Mouse (Mus musculus): ENCODE measurements around the gene Kif24.
"Not testable (repeated sequence)": the region's sequence is repeated elsewhere in the genome, so short reads cannot be mapped to it uniquely, and the experiment has no call there.

Kif24 gene

DNA sequence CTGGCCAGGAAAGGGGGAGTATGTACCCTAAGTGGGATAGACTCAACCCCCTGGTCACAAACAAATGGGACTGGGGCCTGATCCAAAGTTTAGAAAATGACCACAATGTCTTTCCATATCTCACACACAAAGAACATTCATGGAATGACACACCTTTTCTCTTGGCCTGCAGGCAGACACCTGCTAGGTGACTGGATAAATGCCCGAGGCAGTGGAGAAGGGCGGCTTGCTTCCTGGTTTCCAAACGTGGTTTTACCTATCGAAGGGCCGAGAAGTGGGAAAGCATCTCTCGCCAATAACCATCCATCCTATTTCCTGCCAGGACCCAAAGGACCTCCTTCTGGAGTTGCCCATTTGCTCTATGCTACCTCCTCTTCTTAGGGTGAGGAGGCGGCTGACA lies 28.3 kb upstream of the Kif24 start:
- DNase-seq = no peak

DNA sequence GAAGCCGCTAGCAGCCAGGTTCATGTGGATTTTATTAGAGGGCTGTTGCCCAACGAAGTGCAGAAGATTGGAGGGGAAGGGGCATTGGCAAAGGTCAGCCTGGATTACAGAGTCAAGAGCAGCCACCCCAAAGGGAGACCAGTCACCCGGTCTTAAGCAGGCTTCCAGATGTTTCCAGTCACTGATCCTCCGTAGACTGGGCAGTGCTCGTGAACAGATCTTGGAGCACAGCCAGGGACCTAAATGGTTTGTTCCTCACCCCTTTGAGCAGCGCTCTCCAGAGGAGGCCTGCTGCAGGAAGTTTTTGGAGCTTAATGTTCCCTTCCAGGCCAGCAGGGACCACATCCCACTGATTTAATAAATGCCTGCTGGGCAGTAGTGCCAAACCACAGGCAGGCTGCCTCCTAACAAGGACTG lies 16.9 kb upstream of the Kif24 start:
- DNase-seq = peak; percentile 83

DNA sequence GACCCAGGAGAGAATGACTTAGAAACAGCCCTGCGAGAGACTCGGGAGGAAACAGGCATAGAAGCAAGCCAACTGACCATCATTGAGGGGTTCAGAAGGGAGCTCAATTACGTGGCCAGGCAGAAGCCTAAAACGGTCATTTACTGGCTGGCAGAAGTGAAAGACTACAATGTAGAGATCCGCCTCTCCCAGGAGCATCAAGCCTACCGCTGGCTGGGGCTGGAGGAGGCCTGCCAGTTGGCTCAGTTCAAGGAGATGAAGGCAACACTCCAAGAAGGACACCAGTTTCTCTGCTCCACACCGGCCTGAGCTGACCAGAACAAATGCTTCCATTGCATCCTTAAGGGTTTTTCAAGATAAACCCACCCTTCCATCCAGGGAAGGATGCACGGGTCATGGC lies 15.6 kb upstream of the Kif24 start:
- DNase-seq = peak; percentile 37

GRCm38 (mm10) chr4:41479456-41479804 lies 14.7 kb upstream of the Kif24 start:
- peak; percentile 58 for DNase-seq

DNA sequence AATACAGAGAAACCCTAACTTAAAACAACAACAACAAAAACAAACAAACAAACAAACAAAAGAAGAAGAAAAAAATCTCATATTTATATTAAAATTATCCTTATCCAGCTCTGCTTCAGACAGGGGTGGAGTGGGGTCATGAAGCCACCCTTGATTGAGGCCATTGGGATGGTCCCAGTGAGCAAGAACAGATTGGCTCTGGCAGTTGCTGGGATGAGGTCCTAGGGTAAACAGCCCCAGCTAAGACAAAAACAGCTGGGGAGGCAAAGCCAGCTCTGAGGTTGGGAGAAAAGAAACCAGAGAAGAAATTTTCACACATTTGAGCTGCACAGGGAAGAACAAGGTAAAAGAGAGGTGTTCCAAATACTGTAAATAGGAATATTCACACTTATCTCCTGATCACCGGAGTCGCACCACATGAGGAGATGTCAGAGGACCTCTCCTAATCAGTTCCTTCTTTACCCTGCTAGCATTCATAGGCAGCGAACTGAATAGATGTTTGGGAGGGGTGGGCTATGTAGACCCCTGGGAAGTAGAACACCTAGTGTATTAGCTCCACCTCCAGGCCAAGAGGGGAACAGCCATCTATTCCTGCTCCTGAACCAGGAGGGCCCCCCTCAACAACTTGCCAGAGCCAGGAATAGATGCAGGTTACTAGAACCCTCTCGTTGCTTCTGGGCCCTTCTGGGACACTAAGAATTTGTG lies 14.2 kb upstream of the Kif24 start:
- no peak for DNase-seq

- no peak for DNase-seq
Observed at GRCm38 (mm10) chr4:41477648-41478160, 13.0 kb upstream of the Kif24 start.

GRCm38 (mm10) chr4:41471384-41471689 lies 6.7 kb upstream of the Kif24 start:
- no peak for DNase-seq

DNA sequence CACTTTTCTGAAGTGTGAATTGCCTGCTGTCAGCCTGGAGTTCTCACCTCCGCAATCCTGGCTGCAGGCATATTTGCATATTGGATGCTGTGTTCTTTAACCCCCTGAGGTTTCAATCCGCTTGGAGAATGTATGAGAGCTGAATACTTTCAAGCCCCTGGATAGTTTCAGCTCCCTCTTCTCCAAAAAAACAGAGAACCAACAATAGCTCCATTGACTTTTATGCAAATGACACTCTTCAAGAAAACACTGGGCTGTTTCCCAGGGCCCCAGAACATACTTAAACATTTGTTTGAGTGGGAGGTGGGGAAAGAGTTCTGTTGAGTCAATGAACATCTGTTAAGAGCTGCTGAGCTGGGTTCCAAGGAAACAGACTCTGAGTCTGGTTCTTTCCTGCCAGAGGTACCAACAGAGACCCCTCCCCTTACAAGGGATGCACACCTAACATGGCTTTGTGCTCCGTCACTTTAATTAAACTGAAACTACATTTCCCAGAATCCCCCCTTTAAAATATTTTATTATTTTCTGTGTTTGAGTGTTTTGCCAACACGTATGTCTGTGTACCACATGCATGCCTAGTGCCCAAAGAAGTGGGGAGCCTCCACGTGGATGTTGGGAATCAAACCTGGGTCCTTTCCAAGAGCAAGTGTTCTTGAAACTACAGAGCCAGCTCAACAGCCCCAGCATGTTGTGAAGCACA lies 6.1 kb upstream of the Kif24 start:
- no peak for DNase-seq

DNA sequence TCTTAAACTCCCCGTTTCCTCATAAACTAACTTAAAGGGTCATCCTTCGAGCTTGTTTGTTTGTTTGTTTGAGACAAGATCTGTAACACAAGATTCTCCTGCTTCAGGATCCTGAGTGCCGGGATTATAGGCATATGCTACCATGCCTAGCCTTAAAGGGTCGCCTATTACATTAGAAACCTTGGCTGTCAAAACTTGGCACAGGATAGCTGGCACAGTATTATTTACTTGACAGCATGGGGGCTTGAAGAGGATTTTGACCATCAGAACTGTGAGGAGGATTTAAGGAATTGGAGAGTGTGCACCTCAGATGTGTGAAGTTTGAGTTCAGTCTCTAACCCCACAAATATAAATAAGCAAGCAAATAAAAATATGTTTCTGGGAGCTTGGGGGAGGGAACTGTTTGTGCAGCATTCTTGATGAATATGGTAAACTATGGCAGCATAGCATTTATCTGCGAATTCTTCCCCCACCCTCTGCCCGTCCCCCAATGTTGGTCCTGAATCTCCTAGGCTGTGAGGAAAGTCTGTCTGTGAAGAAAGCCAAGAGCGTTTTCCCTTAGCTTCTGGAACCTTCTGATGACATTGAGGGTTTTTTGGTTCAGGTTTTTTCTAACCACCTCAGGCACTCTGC lies 5.5 kb upstream of the Kif24 start:
- no peak for DNase-seq

DNA sequence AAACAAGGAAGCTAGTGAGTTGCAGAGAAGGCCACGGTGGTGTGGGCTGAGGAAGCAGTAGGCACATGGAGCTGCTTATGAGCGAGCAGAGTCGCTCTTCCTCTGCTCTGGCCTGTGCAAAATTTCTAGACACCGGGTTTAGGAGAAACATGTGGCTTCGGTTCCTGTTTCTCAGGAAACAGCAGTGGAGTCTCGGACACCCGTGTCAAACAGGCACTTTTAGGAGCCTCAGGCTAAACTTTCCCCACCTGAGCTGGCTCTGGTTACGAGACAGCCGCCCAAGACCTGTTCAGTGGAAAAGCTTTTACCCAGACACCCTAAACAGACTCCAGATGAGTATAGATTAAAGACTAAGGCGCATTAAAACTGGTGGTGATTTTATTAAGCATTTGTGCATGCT lies 4.5 kb upstream of the Kif24 start:
- no peak for DNase-seq

- DNase-seq = peak; percentile 84
Observed at GRCm38 (mm10) chr4:41468396-41469080, 3.9 kb upstream of the Kif24 start.

GRCm38 (mm10) chr4:41465287-41465665 lies 589 bp upstream of the Kif24 start:
- DNase-seq = no peak

DNA sequence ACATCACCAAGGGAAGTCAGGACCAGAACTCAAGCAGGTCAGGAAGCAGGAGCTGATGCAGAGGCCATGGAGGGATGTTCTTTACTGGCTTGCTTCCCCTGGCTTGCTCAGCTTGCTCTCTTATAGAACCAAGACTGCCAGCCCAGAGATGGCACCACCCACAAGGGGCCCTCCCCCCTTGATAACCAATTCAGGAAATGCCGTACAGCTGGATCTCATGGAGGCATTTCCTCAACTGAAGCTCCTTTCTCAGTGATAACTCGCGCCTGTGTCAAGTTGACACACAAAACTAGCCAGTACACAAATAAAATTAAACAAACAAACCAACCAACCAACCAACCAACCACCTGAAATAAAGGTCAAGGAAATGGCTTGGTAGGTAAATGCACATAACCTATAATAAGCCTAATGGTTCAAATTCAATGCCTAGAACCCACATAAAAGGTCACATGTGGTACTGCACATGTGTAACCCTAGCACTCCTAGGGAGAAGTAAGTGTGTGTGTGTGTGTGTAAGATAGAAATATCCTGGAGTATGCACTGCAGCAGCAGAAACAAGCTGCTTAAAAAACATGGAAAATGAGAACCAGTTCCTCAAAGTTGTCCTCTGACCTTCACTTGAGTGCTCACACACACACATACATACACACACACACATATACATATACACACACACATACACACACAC lies 1.5 kb downstream of the Kif24 start:
- not testable (repeated sequence) for DNase-seq

- no peak for DNase-seq
Observed at GRCm38 (mm10) chr4:41460690-41461089, 4.0 kb downstream of the Kif24 start.

DNA sequence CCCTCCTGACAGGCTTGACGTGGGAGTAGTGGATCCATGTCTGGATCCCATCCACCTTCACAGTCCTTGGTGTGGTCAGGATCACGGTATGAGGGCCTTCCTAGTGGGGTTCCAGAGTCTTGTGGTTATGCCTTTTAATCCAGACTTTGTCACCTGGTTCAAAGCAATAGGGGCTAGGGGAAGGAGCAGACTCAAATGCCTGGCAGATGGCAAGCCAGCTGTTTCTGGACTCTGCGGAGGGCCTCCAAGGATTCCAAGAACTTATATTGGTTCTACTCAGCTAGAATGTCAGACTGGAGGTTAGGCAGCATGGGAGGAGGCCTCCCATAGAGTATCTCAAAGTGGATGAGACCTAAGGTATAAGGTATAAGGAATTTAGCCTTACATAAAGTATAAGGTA lies 17.1 kb downstream of the Kif24 start:
- no peak for DNase-seq

- DNase-seq = no peak
Observed at GRCm38 (mm10) chr4:41442790-41443302, 21.8 kb downstream of the Kif24 start.

DNA sequence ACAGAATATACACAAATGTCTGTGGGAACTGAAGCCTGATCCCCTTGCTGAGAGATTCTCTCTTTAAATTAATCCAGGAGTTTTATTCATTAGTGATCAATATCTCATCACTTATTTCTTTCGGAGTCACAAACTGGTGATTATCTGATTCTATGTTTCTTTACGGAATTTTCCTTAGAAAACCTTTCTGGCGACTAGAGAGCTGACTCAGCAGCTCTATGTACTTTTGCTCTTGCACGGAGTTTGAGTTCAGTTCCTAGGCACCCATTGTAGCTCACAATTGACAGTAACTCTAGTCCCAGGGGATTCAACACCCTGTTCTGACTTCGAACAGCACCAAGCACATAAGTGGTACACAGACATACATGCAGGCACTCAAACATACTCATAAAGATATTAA lies 25.8 kb downstream of the Kif24 start:
- no peak for DNase-seq

DNA sequence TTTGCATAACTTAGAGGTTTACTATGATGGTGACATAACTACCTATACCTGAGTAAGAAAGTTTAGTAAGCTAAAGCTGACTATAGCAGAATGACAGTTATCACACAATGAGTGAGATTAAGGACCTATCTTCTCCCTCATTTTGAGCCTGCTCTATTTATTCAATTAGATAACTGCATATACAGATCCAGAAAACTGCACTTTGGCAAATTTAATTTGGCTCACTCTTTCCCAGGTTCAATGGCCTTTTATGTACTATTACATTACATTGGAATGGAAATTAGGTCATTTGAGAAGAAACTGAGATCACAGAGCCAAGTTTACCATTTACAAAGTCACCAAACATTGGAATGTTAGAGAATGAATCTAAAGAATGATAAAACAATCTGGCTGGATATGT lies 47.7 kb downstream of the Kif24 start:
- no peak for DNase-seq

- DNase-seq = no peak
Observed at GRCm38 (mm10) chr4:41409341-41409740, 55.3 kb downstream of the Kif24 start.

GRCm38 (mm10) chr4:41407353-41407752 lies 57.3 kb downstream of the Kif24 start:
- no peak for DNase-seq

DNA sequence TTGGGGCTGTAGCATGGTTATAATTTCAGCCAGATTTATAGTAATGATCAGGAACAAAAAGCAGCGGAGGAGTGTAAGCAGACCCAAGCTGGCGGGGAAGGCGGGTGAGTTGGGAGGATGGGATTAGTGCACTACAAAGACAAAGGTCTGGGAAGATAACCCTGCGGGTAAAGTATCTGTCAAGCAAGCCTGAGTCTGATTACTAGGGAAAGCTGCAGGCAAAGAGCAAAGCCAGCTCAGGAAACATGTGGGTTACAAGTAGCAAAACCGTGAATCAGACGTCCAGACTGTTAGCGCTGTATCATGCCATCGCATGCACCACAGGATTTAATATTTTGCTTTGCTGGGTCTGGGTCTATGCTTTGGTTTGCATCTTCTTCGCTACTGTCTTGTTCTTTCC lies 58.1 kb downstream of the Kif24 start:
- DNase-seq = no peak

DNA sequence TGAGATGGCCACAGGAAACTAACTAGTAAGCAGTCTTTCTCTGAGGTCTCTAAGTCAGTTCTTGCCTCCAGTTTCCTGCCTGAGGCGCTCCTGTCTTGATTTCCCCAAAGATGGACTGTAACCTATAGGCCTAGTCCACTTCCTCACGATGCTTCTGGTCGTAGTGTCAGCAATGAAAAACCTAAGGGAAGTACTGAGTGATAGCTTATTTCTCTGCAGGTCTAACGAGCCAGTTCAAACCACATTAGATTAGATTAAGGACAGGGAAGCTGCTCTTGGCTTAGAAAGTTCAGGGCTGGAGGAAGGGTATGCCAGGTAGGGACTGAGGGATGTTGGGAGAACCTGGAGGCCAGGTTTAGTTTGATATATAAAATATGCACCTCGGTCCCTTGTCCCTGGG lies 63.1 kb downstream of the Kif24 start:
- no peak for DNase-seq

DNA sequence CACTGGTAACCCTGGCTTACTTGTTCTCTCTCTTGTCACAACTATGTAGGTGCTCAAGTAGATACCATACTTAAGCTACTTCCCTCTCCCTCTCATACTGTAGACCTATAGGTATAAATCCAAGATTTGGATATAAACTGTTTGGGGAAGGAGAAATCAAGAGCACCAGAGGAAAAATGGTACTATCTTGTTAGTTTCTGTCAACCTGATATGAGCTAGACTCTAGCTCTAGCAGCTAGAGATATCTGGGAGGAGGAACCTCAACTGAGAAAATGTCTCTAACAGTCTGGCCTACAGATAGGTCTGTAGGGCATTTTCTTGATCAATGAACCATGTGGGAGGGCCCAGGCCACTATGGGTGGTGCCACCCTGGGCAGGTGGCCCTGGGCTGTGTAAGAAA lies 63.5 kb downstream of the Kif24 start:
- DNase-seq = no peak

All from kidney, postnatal 10 days (tissue).